Mouse (Mus musculus): ENCODE data around the gene Vwa3a. TPM values are rescaled to one million over a fixed set of nuclear protein-coding genes. Genes with fewer than 3 reads are reported as not detected.

The Vwa3a gene
- polyA plus RNA-seq, 1 experiment from 2014 or later, result 0.04 TPM

DNA sequence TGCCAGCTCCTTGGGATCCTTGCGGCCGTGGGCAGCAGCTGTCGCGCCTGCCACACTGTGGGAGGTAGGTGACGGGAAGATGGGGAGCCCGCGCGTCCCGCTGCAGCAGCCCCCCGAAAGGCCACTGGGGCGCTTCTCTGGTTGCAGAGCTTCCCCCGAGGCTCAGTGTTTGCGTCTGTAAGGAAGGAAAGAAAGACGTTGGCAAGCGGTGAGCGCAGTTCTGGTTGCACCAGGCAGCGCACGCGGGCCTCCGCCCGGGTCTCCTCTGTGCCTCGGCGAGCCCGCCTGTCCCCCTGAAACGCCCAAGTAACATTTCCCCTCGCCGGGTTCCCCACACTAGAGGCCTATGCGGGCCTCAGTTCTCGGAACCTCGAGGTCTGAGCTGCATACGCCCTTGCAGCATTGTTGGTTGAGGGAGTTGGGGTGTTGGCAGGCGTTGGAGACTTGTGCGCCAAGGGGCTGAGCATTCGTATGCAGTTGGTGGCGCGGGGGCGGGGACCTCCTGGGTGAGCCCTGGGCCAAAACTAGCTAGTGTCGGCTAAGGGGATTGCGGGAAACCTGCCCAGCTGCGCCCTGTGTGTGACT, 104.0 kb downstream of the Vwa3a start:
- Histone ChIP-seq H3K27ac (ENCODE audit: low read depth) (peak overlapping the region; percentile 89), H3K4me1 (ENCODE audit: insufficient read depth) (peaks cover 27% of the 10 kb centered on the region), H3K9ac (replicated peaks) (peak overlapping the region; percentile 87), H3K4me2 (ENCODE audit: low read depth, low read length) (peak overlapping the region; percentile 99), H3K4me3 (ENCODE audit: low read depth, low read length) (peak overlapping the region; percentile 83), H3K9me3 (ENCODE audit: low read length) (no peaks in the 10 kb centered on the region), H3K36me3 (replicated peaks; ENCODE audit: insufficient read depth, low read length) (peaks cover 17% of the 10 kb centered on the region), H3K27me3 (ENCODE audit: insufficient read depth, low read length) (no peaks in the 10 kb centered on the region)
- TF ChIP-seq EP300 (IDR thresholded peaks at IDR 0.05; ENCODE audit: low read depth), result no peak
- TF ChIP-seq CTCF (IDR thresholded peaks at IDR 0.05; ENCODE audit: low read depth), result no peak
- ATAC-seq (peak; percentile 60), DNase-seq (peak; percentile 85)
- 1% methylated on average over 39 of the region's 40 CpGs for WGBS (ENCODE audit: insufficient replicate concordance)

DNA sequence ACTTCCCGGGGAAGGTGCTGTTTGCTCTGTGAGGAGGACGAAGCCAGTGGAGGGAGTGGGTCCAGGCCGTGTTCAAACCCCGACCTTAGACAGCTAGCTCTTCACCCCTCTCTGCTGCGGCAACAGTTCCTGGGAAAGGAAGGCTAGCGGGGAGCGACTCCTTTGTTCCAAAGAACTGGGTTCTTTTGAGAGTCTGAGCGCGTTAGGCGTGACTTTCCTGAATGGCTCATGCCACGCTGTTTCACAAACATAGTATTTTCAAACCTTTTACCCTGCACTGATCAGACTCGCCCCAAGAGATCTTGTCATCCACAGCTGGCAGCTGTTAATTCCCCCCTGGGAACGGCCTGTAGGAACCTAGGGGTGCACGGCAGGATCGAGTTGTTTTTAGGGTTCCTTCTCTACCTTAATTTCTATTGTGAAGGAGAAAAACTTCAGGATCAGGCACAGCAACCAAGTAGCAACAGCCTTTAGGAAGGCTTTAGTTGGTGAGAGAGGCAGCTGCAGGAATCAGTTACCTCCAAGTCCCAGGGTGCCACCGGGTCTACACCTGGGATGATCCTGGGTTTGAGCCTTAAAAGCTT, 104.8 kb downstream of the Vwa3a start:
- peaks cover 35% of the 10 kb centered on the region for H3K4me1 ChIP-seq (ENCODE audit: insufficient read depth)
- peak overlapping the region; percentile 89 for H3K27ac ChIP-seq (ENCODE audit: low read depth)
- peak overlapping the region; percentile 83 for H3K4me3 ChIP-seq (ENCODE audit: low read depth, low read length)
- WGBS (ENCODE audit: insufficient replicate concordance), result 5% methylated on average over 16 of the region's 16 CpGs
- DNase-seq (peak; percentile 29), ATAC-seq (no peak)
- peak overlapping the region; percentile 87 for H3K9ac ChIP-seq (replicated peaks)
- TF ChIP-seq EP300 (IDR thresholded peaks at IDR 0.05; ENCODE audit: low read depth) (no peak), CTCF (IDR thresholded peaks at IDR 0.05; ENCODE audit: low read depth) (no peak)
- H3K36me3 ChIP-seq (replicated peaks; ENCODE audit: insufficient read depth, low read length), result peaks cover 17% of the 10 kb centered on the region
- no peaks in the 10 kb centered on the region for H3K9me3 ChIP-seq (ENCODE audit: low read length)
- peak overlapping the region; percentile 99 for H3K4me2 ChIP-seq (ENCODE audit: low read depth, low read length)
- H3K27me3 ChIP-seq (ENCODE audit: insufficient read depth, low read length), result no peaks in the 10 kb centered on the region

DNA sequence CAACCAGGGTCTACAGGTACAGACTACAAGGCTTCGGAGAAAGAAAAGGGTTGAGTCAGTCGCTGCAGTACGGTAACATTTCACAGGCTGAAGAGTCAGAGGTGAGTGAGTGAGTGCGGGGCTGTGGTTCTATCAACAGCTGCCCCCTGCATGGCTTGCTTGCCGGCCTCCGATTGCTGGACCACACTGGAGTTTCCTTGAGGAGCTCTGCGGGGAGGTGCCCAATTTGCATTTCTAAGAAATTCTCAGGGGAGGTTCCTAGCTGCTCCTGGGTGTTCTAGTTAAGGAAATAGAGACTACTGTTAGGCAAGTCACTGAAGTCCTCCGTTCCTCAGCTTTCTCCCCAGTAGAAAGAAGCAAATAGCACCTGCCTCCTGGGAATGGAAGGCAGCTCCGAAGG, 105.6 kb downstream of the Vwa3a start:
- Histone ChIP-seq H3K27me3 (ENCODE audit: insufficient read depth, low read length) (no peaks in the 10 kb centered on the region), H3K4me3 (ENCODE audit: low read depth, low read length) (peak overlapping the region; percentile 83), H3K27ac (ENCODE audit: low read depth) (peak overlapping the region; percentile 89), H3K4me2 (ENCODE audit: low read depth, low read length) (peak overlapping the region; percentile 99), H3K9ac (replicated peaks) (peak overlapping the region; percentile 87), H3K36me3 (replicated peaks; ENCODE audit: insufficient read depth, low read length) (peaks cover 17% of the 10 kb centered on the region), H3K9me3 (ENCODE audit: low read length) (no peaks in the 10 kb centered on the region), H3K4me1 (ENCODE audit: insufficient read depth) (peaks cover 40% of the 10 kb centered on the region)
- DNase-seq (no peak), ATAC-seq (no peak)
- 63% methylated on average over 9 of the region's 9 CpGs for WGBS (ENCODE audit: insufficient replicate concordance)
- no peak for TF ChIP-seq CTCF (IDR thresholded peaks at IDR 0.05; ENCODE audit: low read depth)
- no peak for TF ChIP-seq EP300 (IDR thresholded peaks at IDR 0.05; ENCODE audit: low read depth)

DNA sequence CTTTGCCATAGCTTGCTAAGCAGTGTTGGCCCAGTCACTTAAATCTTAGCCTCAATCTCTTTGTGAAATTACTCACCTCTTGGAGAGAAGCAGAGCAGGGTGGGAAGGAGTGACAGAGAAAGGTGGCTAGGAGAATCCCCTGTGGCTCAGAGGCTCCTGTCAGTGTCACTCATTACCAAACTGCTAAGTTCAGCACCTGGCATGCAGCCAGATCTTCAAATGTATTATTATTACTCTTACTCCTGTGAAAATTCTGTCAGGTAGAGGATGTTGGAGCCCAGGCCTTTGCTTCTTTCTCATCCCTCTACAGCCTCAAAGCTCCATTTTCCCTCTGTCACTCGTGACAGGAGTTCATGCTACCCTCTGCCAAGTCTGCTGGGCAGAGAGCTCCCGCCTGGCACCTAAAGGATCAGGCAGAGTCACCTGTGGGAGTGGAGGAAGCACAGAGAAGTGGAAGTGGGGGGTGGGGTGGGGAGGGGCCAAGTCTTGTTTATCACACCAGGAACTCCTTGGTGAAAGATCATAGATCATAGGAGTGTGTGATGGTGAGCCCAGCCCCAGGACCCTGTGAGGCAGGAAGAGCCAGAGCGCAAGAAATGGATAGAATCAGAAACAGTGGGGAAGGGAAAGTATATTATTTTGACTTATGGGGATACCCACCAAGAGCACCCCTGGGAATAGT, 109.9 kb downstream of the Vwa3a start:
- no peaks in the 10 kb centered on the region for H3K9me3 ChIP-seq (ENCODE audit: low read length)
- DNase-seq (no peak), ATAC-seq (no peak)
- H3K27me3 ChIP-seq (ENCODE audit: insufficient read depth, low read length), result no peaks in the 10 kb centered on the region
- no peak overlapping the region; the same call in 1 of the 2 replicates for H3K27ac ChIP-seq (ENCODE audit: low read depth)
- H3K36me3 ChIP-seq (replicated peaks; ENCODE audit: insufficient read depth, low read length), result peaks cover 17% of the 10 kb centered on the region
- WGBS (ENCODE audit: insufficient replicate concordance), result 73% methylated on average over 3 of the region's 3 CpGs
- H3K4me2 ChIP-seq (ENCODE audit: low read depth, low read length), result no peak overlapping the region
- peak overlapping the region; percentile 21; the same call in 1 of the 2 replicates for H3K9ac ChIP-seq (replicated peaks)
- peaks cover 77% of the 10 kb centered on the region for H3K4me1 ChIP-seq (ENCODE audit: insufficient read depth)
- no peak overlapping the region for H3K4me3 ChIP-seq (ENCODE audit: low read depth, low read length)
- TF ChIP-seq EP300 (IDR thresholded peaks at IDR 0.05; ENCODE audit: low read depth) (no peak), CTCF (IDR thresholded peaks at IDR 0.05; ENCODE audit: low read depth) (no peak)

DNA sequence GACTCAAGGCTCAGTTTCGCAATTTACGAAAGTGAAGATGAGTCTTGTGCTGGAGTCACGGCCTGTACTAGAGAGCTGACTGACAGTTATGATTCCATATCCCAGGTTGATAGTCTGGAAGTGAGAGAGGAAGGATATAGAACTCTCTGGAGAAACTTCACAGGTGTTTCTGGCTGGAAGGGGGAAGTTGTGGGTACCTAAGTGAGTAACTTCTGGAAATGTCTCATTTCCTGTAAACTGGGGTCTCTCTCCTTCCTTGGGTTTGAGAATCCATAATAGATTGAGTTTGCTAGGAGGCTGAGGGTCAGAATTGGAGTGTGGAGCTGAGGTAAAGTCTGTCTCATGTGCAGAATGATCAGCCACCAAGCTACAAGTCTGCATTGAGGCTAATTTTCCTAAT, 111.0 kb downstream of the Vwa3a start:
- Histone ChIP-seq H3K27me3 (ENCODE audit: insufficient read depth, low read length) (no peaks in the 10 kb centered on the region), H3K9me3 (ENCODE audit: low read length) (no peaks in the 10 kb centered on the region), H3K36me3 (replicated peaks; ENCODE audit: insufficient read depth, low read length) (peaks cover 17% of the 10 kb centered on the region), H3K4me3 (ENCODE audit: low read depth, low read length) (no peak overlapping the region), H3K27ac (ENCODE audit: low read depth) (peak overlapping the region; percentile 88), H3K4me1 (ENCODE audit: insufficient read depth) (peaks cover 72% of the 10 kb centered on the region), H3K9ac (replicated peaks) (peak overlapping the region; percentile 50), H3K4me2 (ENCODE audit: low read depth, low read length) (peak overlapping the region; percentile 56)
- DNase-seq (no peak), ATAC-seq (no peak)
- 69% methylated on average over 3 of the region's 3 CpGs for WGBS (ENCODE audit: insufficient replicate concordance)
- TF ChIP-seq CTCF (IDR thresholded peaks at IDR 0.05; ENCODE audit: low read depth) (no peak), EP300 (IDR thresholded peaks at IDR 0.05; ENCODE audit: low read depth) (no peak)

Other genes starting within 250 kb of the Vwa3a start
- 152 and 155 TPM in 2 replicates for gene Uqcrc2, start 104.1 kb upstream of the Vwa3a start, polyA plus RNA-seq (2015; fragmentation: Nextera tagmentation; extraction: Ambion mirVana)
- 0.09 and 0.21 TPM in 2 replicates for gene Pdzd9, start 69.0 kb upstream of the Vwa3a start, polyA plus RNA-seq (2015; fragmentation: Nextera tagmentation; extraction: Ambion mirVana)
- 4.9 and 6.6 TPM in 2 replicates for gene Mosmo, start 61.7 kb upstream of the Vwa3a start, polyA plus RNA-seq (2015; fragmentation: Nextera tagmentation; extraction: Ambion mirVana)
- not detected in 2 replicates for gene Gm5737, start 73.0 kb downstream of the Vwa3a start, polyA plus RNA-seq (2015; fragmentation: Nextera tagmentation; extraction: Ambion mirVana)
- 14.4 and 19.5 TPM in 2 replicates for gene Eef2k, start 103.5 kb downstream of the Vwa3a start, polyA plus RNA-seq (2015; fragmentation: Nextera tagmentation; extraction: Ambion mirVana)
- 8.5 and 9.3 TPM in 2 replicates for gene Polr3e, start 178.4 kb downstream of the Vwa3a start, polyA plus RNA-seq (2015; fragmentation: Nextera tagmentation; extraction: Ambion mirVana)
- 18.1 and 21.2 TPM in 2 replicates for gene Cdr2, start 243.0 kb downstream of the Vwa3a start, polyA plus RNA-seq (2015; fragmentation: Nextera tagmentation; extraction: Ambion mirVana)
- 0.08 TPM in 1 of 2 replicates, not detected in the other for gene Mfsd13b, start 243.2 kb downstream of the Vwa3a start, polyA plus RNA-seq (2015; fragmentation: Nextera tagmentation; extraction: Ambion mirVana)

All from liver, postnatal 0 days (tissue).